8 mouse cellular contexts compared by ENCODE assay signal in the genomic region with DNA sequence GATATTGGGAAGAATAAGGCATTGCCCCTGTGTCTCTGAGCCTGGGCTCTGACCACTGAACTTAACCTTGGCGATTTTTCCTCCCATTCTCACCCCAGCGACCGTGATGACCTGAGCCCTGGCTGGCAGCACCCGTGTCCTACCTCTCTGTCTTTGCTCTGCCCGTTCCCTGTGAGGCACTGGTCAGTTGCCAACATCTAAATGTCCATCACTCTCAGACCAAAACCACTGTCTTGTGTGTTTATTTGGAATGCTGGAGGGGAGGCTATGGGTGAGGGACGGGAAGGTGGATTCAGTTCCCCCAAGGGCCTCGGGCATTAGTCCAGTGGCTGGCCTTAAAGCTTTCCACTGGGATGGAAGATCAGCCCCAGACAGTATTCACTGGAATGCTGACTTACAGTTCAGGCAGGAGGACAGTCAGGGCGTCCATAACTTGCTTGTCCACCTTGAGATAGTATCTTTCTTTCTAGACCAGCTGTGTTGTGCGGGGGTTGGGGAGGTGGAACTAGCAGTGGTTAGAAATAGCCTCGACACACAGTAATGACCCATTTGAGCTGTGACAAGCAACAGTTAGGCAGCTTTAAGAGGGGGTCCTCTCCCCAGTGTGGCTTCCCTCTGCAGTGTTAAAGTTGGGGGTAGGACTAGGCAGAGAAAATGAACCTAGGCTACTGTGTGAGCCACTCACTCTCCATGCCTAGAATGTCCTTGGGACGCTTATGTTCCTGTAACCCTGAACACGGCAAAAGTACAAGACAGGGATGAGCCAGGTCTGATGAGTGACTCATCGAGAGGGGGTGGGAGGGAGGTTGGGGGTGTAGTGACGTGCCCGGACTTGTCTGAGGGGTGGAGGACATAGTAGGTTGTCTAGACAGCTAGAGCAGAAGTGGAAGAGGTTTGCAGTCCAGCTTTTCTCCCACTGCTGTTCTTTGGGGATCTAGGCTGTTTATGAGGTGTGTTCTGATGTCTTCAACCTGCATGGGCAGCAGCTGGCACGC. TPM values are rescaled to one million over a fixed set of nuclear protein-coding genes. Genes with fewer than 3 reads are reported as not detected.
DNase-seq lines count a peak whose midpoint lies in the region; ATAC-seq and TF ChIP-seq lines count a peak whose summit lies in the region.
"Had no signal": no experiment of that assay in that cellular context is flagged by ENCODE, and none has a peak within 500 bp of the region (broad histone marks: within the 10 kb centered on the region; RNA-seq: fewer than 3 reads in every experiment).

No protein-coding gene starts in this region.

- H3K27ac ChIP-seq in forebrain, postnatal 0 days (ENCODE audit: low read depth, low read length): no peak overlapping the region
- H3K27ac ChIP-seq in small intestine, adult 2 months (ENCODE audit: insufficient read depth, low read depth, low read length): 0 out of 2 replicates have a peak overlapping the region, but pooled peaks have one; percentile 29
- H3K27ac ChIP-seq: liver, embryonic 14.5 days had no signal

- H3K27me3 ChIP-seq in forebrain, postnatal 0 days (ENCODE audit: insufficient read depth, low read length): no peaks in the 10 kb centered on the region
- no peaks in the 10 kb centered on the region for H3K27me3 ChIP-seq in small intestine, adult 2 months (ENCODE audit: control insufficient read depth, insufficient read depth, low read length)

- ATAC-seq in forebrain, postnatal 0 days: no peak

- H3K9ac ChIP-seq in forebrain, postnatal 0 days: peak overlapping the region; percentile 28; the same call in 1 of the 2 replicates
- H3K9ac ChIP-seq: liver, embryonic 14.5 days had no signal

- peaks cover 17% of the 10 kb centered on the region for H3K4me1 ChIP-seq in forebrain, postnatal 0 days (ENCODE audit: insufficient read depth)
- H3K4me1 ChIP-seq in small intestine, adult 2 months (ENCODE audit: control insufficient read depth, insufficient read depth, insufficient read length, low read length): peaks cover 18% of the 10 kb centered on the region

- H3K9me3 ChIP-seq in forebrain, postnatal 0 days (ENCODE audit: low read length): no peaks in the 10 kb centered on the region

- no peaks in the 10 kb centered on the region for H3K36me3 ChIP-seq in forebrain, postnatal 0 days (ENCODE audit: insufficient read depth)
- H3K36me3 ChIP-seq in small intestine, adult 2 months (ENCODE audit: control insufficient read depth, insufficient read depth, low read length): no peaks in the 10 kb centered on the region

- WGBS in forebrain, postnatal 0 days: 82% methylated on average over 16 of the region's 16 CpGs
- 74% methylated on average over 16 of the region's 16 CpGs for WGBS in small intestine, adult 2 months

- no peak for TF ChIP-seq POLR2A in small intestine, adult 2 months (IDR thresholded peaks at IDR 0.05; ENCODE audit: low read depth, low read length)

- H3K4me2 ChIP-seq in forebrain, postnatal 0 days (ENCODE audit: low read depth): peak overlapping the region; percentile 89

- H3K4me3 ChIP-seq in forebrain, postnatal 0 days (ENCODE audit: low read depth, low read length): no peak overlapping the region
- H3K4me3 ChIP-seq in small intestine, adult 2 months (ENCODE audit: low read depth, low read length): peak overlapping the region; percentile 78

- TF ChIP-seq CTCF in forebrain, postnatal 0 days (IDR thresholded peaks at IDR 0.05; ENCODE audit: low read depth): no peak
- TF ChIP-seq CTCF in small intestine, adult 2 months (IDR thresholded peaks at IDR 0.05; ENCODE audit: extremely low read depth, insufficient read length, insufficient replicate concordance, low read depth, low read length): no peak

- peak; percentile 8 for DNase-seq in ovary, postnatal 36 days (ENCODE audit: low spot score)
- DNase-seq in ovary, postnatal 10 days (ENCODE audit: low spot score): no peak
- DNase-seq in adrenal gland, postnatal 14 days: peak; percentile 80
- no peak for DNase-seq in forebrain, postnatal 0 days
- no peak for DNase-seq in kidney, adult 18-20 months
- no peak for DNase-seq in embryo, embryonic 10 days (ENCODE audit: low spot score)

RNA-seq across cellular contexts. Expression of gene Fndc10, which starts 2.4 kb away (rescaled TPM):
- total RNA-seq in adrenal gland, postnatal 14 days (2021): 34.8 and 45.9 TPM in 2 replicates
- total RNA-seq in forebrain, postnatal 0 days (2014; rRNA removed): 31.9 and 33.5 TPM in 2 replicates
- polyA plus RNA-seq in forebrain, postnatal 0 days (2015; fragmentation: Nextera tagmentation; extraction: Ambion mirVana): 20.4 and 24.6 TPM in 2 replicates
- 12.5 and 24.0 TPM in 2 replicates for polyA plus RNA-seq in small intestine, adult 2 months (2012; rRNA removed)

RNA-seq across cellular contexts. Expression of gene Ssu72, which starts 8.0 kb away (rescaled TPM):
- total RNA-seq in adrenal gland, postnatal 14 days (2021): 94.3 and 97.0 TPM in 2 replicates
- 103 and 121 TPM in 2 replicates for total RNA-seq in forebrain, postnatal 0 days (2014; rRNA removed)
- polyA plus RNA-seq in forebrain, postnatal 0 days (2015; fragmentation: Nextera tagmentation; extraction: Ambion mirVana): 164 and 176 TPM in 2 replicates
- polyA plus RNA-seq in small intestine, adult 2 months (2012; rRNA removed): 87.2 and 140 TPM in 2 replicates

RNA-seq across cellular contexts. Expression of gene Mib2, which starts 27.6 kb away (rescaled TPM):
- total RNA-seq in adrenal gland, postnatal 14 days (2021): 38.5 and 41.6 TPM in 2 replicates
- total RNA-seq in forebrain, postnatal 0 days (2014; rRNA removed): 98.0 and 116 TPM in 2 replicates
- polyA plus RNA-seq in forebrain, postnatal 0 days (2015; fragmentation: Nextera tagmentation; extraction: Ambion mirVana): 42.9 and 46.5 TPM in 2 replicates
- polyA plus RNA-seq in small intestine, adult 2 months (2012; rRNA removed): 46.3 and 85.4 TPM in 2 replicates

RNA-seq across cellular contexts. Expression of gene Tmem240, which starts 38.0 kb away (rescaled TPM):
- total RNA-seq in adrenal gland, postnatal 14 days (2021): 0.79 and 1.2 TPM in 2 replicates
- total RNA-seq in forebrain, postnatal 0 days (2014; rRNA removed): 43.4 and 55.2 TPM in 2 replicates
- polyA plus RNA-seq in forebrain, postnatal 0 days (2015; fragmentation: Nextera tagmentation; extraction: Ambion mirVana): 19.1 and 23.8 TPM in 2 replicates
- 0.53 and 0.80 TPM in 2 replicates for polyA plus RNA-seq in small intestine, adult 2 months (2012; rRNA removed)

RNA-seq across cellular contexts. Expression of gene Mmp23, which starts 43.4 kb away (rescaled TPM):
- total RNA-seq in adrenal gland, postnatal 14 days (2021): 10.0 and 11.5 TPM in 2 replicates
- 6.0 TPM in 2 replicates for total RNA-seq in forebrain, postnatal 0 days (2014; rRNA removed)
- polyA plus RNA-seq in forebrain, postnatal 0 days (2015; fragmentation: Nextera tagmentation; extraction: Ambion mirVana): 2.5 and 2.9 TPM in 2 replicates
- polyA plus RNA-seq in small intestine, adult 2 months (2012; rRNA removed): 32.6 and 55.1 TPM in 2 replicates

Comparison
In these comparisons a context has a peak if more than half of its experiments do, and no peak if none do; other contexts are left out.
1. DNase-seq: peak in ovary, postnatal 36 days (single experiment) and adrenal gland, postnatal 14 days (single experiment); none in ovary, postnatal 10 days (single experiment), forebrain, postnatal 0 days (single experiment), kidney, adult 18-20 months (single experiment) and embryo, embryonic 10 days (single experiment).